Mouse (Mus musculus): ENCODE data around the gene Aph1b. TPM values are rescaled to one million over a fixed set of nuclear protein-coding genes. Genes with fewer than 3 reads are reported as not detected.

Aph1b gene
- polyA plus RNA-seq, 2 experiments from 2014 or later: 0.79 to 1.1 TPM

DNA sequence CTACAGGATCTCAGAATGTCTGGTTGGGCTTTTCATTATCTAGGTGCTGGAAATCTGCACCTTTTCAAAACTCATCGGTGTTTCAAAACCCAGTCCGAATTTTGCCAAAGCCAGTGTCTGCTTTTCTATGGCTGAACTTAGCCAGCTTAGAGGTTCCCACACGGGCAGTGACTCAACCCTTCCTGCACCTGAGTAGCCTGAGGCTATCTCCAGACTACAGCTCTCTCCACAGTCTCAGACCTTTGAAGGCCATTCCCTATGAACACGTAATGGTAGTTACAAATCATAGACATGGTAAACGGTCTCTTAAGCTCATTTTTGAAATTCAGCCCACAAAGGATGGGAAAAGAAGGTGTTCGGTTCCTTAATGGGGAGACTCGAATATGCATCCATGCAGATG is 55.8 kb downstream of the Aph1b start:
- ATAC-seq: no peak

GRCm38 (mm10) chr9:66736551-66736950 is 58.7 kb downstream of the Aph1b start:
- ATAC-seq: no peak

- ATAC-seq: no peak
Measured at GRCm38 (mm10) chr9:66736016-66736415, 59.3 kb downstream of the Aph1b start.

- ATAC-seq: no peak
Measured at GRCm38 (mm10) chr9:66735122-66735521, 60.2 kb downstream of the Aph1b start.

- ATAC-seq: no peak
Measured at GRCm38 (mm10) chr9:66734568-66734967, 60.7 kb downstream of the Aph1b start.

- no peak for ATAC-seq
Measured at GRCm38 (mm10) chr9:66732791-66733691, 62.2 kb downstream of the Aph1b start.

- ATAC-seq: no peak
Measured at GRCm38 (mm10) chr9:66731284-66731683, 64.0 kb downstream of the Aph1b start.

- no peak for ATAC-seq
Measured at GRCm38 (mm10) chr9:66730556-66730955, 64.7 kb downstream of the Aph1b start.

GRCm38 (mm10) chr9:66727333-66727732 is 68.0 kb downstream of the Aph1b start:
- no peak for ATAC-seq

GRCm38 (mm10) chr9:66725591-66725990 is 69.7 kb downstream of the Aph1b start:
- no peak for ATAC-seq

Other genes starting within 250 kb of the Aph1b start
- 100 to 1,000 TPM; 121 to 156 TPM for gene Usp3, start 202.3 kb downstream of the Aph1b start, polyA plus RNA-seq (2017; shearing (Covaris generic))
- 10 to 100 TPM in 1 of 2 experiments, 1 to 10 TPM in 1; 7.5 to 11.4 TPM for gene Car12, start 81.8 kb downstream of the Aph1b start, polyA plus RNA-seq (2017; shearing (Covaris generic))
- gene Gm10647, start 1.5 kb upstream of the Aph1b start, polyA plus RNA-seq (2017; shearing (Covaris generic)): under 1 TPM in 1 of 2 experiments, not detected in 1; 0.17 TPM
- under 1 TPM; 0.38 to 0.44 TPM for gene Aph1c, start 39.2 kb upstream of the Aph1b start, polyA plus RNA-seq (2017; shearing (Covaris generic))
- 100 to 1,000 TPM; 138 to 179 TPM for gene Rab8b, start 124.2 kb upstream of the Aph1b start, polyA plus RNA-seq (2017; shearing (Covaris generic))
- gene Rps27l, start 150.6 kb upstream of the Aph1b start, polyA plus RNA-seq (2017; shearing (Covaris generic)): 100 to 1,000 TPM; 155 to 182 TPM
- 1 to 10 TPM; 3.0 to 5.8 TPM for gene Lactb, start 180.0 kb upstream of the Aph1b start, polyA plus RNA-seq (2017; shearing (Covaris generic))